Mouse (Mus musculus): ENCODE results near the gene Cnot1. TPM values are rescaled to one million over a fixed set of nuclear protein-coding genes. Genes with fewer than 3 reads are reported as not detected.

Cnot1 gene
- total RNA-seq, 1 experiment = 207 TPM

GRCm38 (mm10) chr8:95712395-95712794 lies 94.9 kb downstream of the Cnot1 start:
- Histone ChIP-seq H3K4me3 (ENCODE audit: insufficient read depth in 1 of 2, low read depth in 1 of 2, low read length in 2 of 2, poor library complexity in 1 of 2, severe bottlenecking in 1 of 2) (no peak overlapping the region), H3K36me3 (ENCODE audit: control insufficient read depth, insufficient read depth, low read length, poor library complexity, severe bottlenecking) (peaks cover 2% of the 10 kb centered on the region; the same call in 1 of the 2 replicates), H3K4me1 (ENCODE audit: control insufficient read depth in 2 of 2, insufficient read depth in 2 of 2, low read length in 2 of 2, poor library complexity in 1 of 2) (peaks cover 2 to 31% of the 10 kb centered on the region in 2 experiments), H3K9me3 (ENCODE audit: control insufficient read depth, insufficient read depth, low read depth, low read length) (no peaks in the 10 kb centered on the region), H3K27ac (ENCODE audit: insufficient read depth, low read depth, low read length, poor library complexity, severe bottlenecking) (no peak overlapping the region), H3K9ac (ENCODE audit: insufficient read depth, low read depth, low read length, poor library complexity, severe bottlenecking) (no peak overlapping the region)
- in situ Hi-C loops (cut with MboI; ENCODE audit: low sequenced_read_pairs in 2 of 2, unreplicated experiment in 2 of 2) = no loop called here
- no peak for TF ChIP-seq CHD2 (IDR thresholded peaks at IDR 0.05; ENCODE audit: low read depth, low read length)
- no peak for TF ChIP-seq ZNF384 (IDR thresholded peaks at IDR 0.05; ENCODE audit: low read depth, low read length)
- no peak for TF ChIP-seq MAFK (IDR thresholded peaks at IDR 0.05; ENCODE audit: insufficient read depth, low read depth, low read length)
- TF ChIP-seq HCFC1 (IDR thresholded peaks at IDR 0.05; ENCODE audit: borderline replicate concordance, insufficient read depth, low read length) = no peak
- no peak for TF ChIP-seq ZC3H11A (IDR thresholded peaks at IDR 0.05; ENCODE audit: borderline replicate concordance, low read depth, low read length)
- no peak for DNase-seq (ENCODE audit: low read depth, low spot score)

GRCm38 (mm10) chr8:95711029-95711428 lies 96.2 kb downstream of the Cnot1 start:
- DNase-seq (ENCODE audit: low read depth, low spot score) = no peak
- TF ChIP-seq ZC3H11A (IDR thresholded peaks at IDR 0.05; ENCODE audit: borderline replicate concordance, low read depth, low read length) = no peak
- TF ChIP-seq MAFK (IDR thresholded peaks at IDR 0.05; ENCODE audit: insufficient read depth, low read depth, low read length) = no peak
- no peak for TF ChIP-seq CHD2 (IDR thresholded peaks at IDR 0.05; ENCODE audit: low read depth, low read length)
- H3K9me3 ChIP-seq (ENCODE audit: control insufficient read depth, insufficient read depth, low read depth, low read length) = no peaks in the 10 kb centered on the region
- H3K4me3 ChIP-seq (ENCODE audit: insufficient read depth in 1 of 2, low read depth in 1 of 2, low read length in 2 of 2, poor library complexity in 1 of 2, severe bottlenecking in 1 of 2) = no peak overlapping the region
- no peaks in the 10 kb centered on the region for H3K36me3 ChIP-seq (ENCODE audit: control insufficient read depth, insufficient read depth, low read length, poor library complexity, severe bottlenecking)
- no peak overlapping the region for H3K9ac ChIP-seq (ENCODE audit: insufficient read depth, low read depth, low read length, poor library complexity, severe bottlenecking)
- in situ Hi-C loops (cut with MboI; ENCODE audit: low sequenced_read_pairs in 2 of 2, unreplicated experiment in 2 of 2) = no loop called here
- H3K4me1 ChIP-seq (ENCODE audit: control insufficient read depth in 2 of 2, insufficient read depth in 2 of 2, low read length in 2 of 2, poor library complexity in 1 of 2) = peaks cover 2 to 27% of the 10 kb centered on the region in 2 experiments
- H3K27ac ChIP-seq (ENCODE audit: insufficient read depth, low read depth, low read length, poor library complexity, severe bottlenecking) = no peak overlapping the region

- no peaks in the 10 kb centered on the region for H3K36me3 ChIP-seq (ENCODE audit: control insufficient read depth, insufficient read depth, low read length, poor library complexity, severe bottlenecking)
- H3K9me3 ChIP-seq (ENCODE audit: control insufficient read depth, insufficient read depth, low read depth, low read length) = no peaks in the 10 kb centered on the region
- no peak for TF ChIP-seq ZC3H11A (IDR thresholded peaks at IDR 0.05; ENCODE audit: borderline replicate concordance, low read depth, low read length)
- no peak for TF ChIP-seq CHD2 (IDR thresholded peaks at IDR 0.05; ENCODE audit: low read depth, low read length)
- no peak for TF ChIP-seq ZNF384 (IDR thresholded peaks at IDR 0.05; ENCODE audit: low read depth, low read length)
- TF ChIP-seq MAFK (IDR thresholded peaks at IDR 0.05; ENCODE audit: insufficient read depth, low read depth, low read length) = no peak
- TF ChIP-seq HCFC1 (IDR thresholded peaks at IDR 0.05; ENCODE audit: borderline replicate concordance, insufficient read depth, low read length) = no peak
- no peak overlapping the region for H3K9ac ChIP-seq (ENCODE audit: insufficient read depth, low read depth, low read length, poor library complexity, severe bottlenecking)
- peaks cover 0 to 27% of the 10 kb centered on the region in 2 experiments; a peak in 2 of 4 replicates for H3K4me1 ChIP-seq (ENCODE audit: control insufficient read depth in 2 of 2, insufficient read depth in 2 of 2, low read length in 2 of 2, poor library complexity in 1 of 2)
- H3K27ac ChIP-seq (ENCODE audit: insufficient read depth, low read depth, low read length, poor library complexity, severe bottlenecking) = no peak overlapping the region
- in situ Hi-C loops (cut with MboI; ENCODE audit: low sequenced_read_pairs in 2 of 2, unreplicated experiment in 2 of 2) = loop anchor here in 1 of 2 experiments (10.0 kb wide), 1 partner anchor 105 kb away; no protein-coding TSS in a partner anchor
- no peak overlapping the region for H3K4me3 ChIP-seq (ENCODE audit: insufficient read depth in 1 of 2, low read depth in 1 of 2, low read length in 2 of 2, poor library complexity in 1 of 2, severe bottlenecking in 1 of 2)
- no peak for DNase-seq (ENCODE audit: low read depth, low spot score)
These were observed 97.7 kb downstream of the Cnot1 start for GRCm38 (mm10) chr8:95709579-95709978.

GRCm38 (mm10) chr8:95704538-95704937 lies 102.7 kb downstream of the Cnot1 start:
- H3K4me3 ChIP-seq (ENCODE audit: insufficient read depth in 1 of 2, low read depth in 1 of 2, low read length in 2 of 2, poor library complexity in 1 of 2, severe bottlenecking in 1 of 2) = no peak overlapping the region
- H3K9me3 ChIP-seq (ENCODE audit: control insufficient read depth, insufficient read depth, low read depth, low read length) = no peaks in the 10 kb centered on the region
- no peaks in the 10 kb centered on the region for H3K36me3 ChIP-seq (ENCODE audit: control insufficient read depth, insufficient read depth, low read length, poor library complexity, severe bottlenecking)
- in situ Hi-C loops (cut with MboI; ENCODE audit: low sequenced_read_pairs in 2 of 2, unreplicated experiment in 2 of 2) = loop anchor here in 1 of 2 experiments (10.0 kb wide), 1 partner anchor 100 kb away; no protein-coding TSS in a partner anchor
- H3K9ac ChIP-seq (ENCODE audit: insufficient read depth, low read depth, low read length, poor library complexity, severe bottlenecking) = no peak overlapping the region
- H3K4me1 ChIP-seq (ENCODE audit: control insufficient read depth in 2 of 2, insufficient read depth in 2 of 2, low read length in 2 of 2, poor library complexity in 1 of 2) = peaks cover 5 to 15% of the 10 kb centered on the region in 2 experiments; a peak in 3 of 4 replicates
- H3K27ac ChIP-seq (ENCODE audit: insufficient read depth, low read depth, low read length, poor library complexity, severe bottlenecking) = no peak overlapping the region
- TF ChIP-seq HCFC1 (IDR thresholded peaks at IDR 0.05; ENCODE audit: borderline replicate concordance, insufficient read depth, low read length) = no peak
- no peak for TF ChIP-seq MAFK (IDR thresholded peaks at IDR 0.05; ENCODE audit: insufficient read depth, low read depth, low read length)
- no peak for TF ChIP-seq ZNF384 (IDR thresholded peaks at IDR 0.05; ENCODE audit: low read depth, low read length)
- no peak for TF ChIP-seq ZC3H11A (IDR thresholded peaks at IDR 0.05; ENCODE audit: borderline replicate concordance, low read depth, low read length)
- TF ChIP-seq CHD2 (IDR thresholded peaks at IDR 0.05; ENCODE audit: low read depth, low read length) = no peak
- no peak for DNase-seq (ENCODE audit: low read depth, low spot score)

Measured in ES-E14 (cell line).